Mouse (Mus musculus) kidney, postnatal 10 days (tissue): ENCODE measurements at regions not wholly inside any gene's neighbourhood (a gene's known extent, or its start where the extent isn't known, plus 50 kb on each side); places are given as distances from the start of the nearest gene placed in this dataset.
A peak's percentile ranks its signal among the peaks of the same experiment; 100 is the strongest.

Source experiments
- DNase-seq: peaks from one replicate; pipeline ENCODE4 v3.0.0; 2021; ENCODE audit warnings: mixed read lengths

DNA sequence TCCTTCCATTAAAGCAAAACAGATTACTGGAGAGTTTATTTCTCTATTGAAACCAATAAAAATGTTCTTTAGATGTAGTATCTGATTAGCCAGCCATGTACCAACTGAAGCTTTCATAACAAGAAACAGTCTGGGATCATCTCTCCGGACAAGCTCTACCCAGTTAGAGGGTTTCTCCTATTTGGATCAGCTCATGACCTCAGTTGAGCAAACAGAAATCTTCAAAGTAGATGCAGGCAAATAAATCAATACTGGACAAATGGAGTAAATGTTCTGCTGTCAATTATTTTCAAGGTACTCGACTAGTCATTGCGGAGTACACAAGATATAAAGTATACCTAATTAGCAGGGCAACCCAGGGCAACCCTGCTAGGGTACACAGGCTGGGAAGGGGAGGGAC is 67.4 kb downstream of the Avpr1a start:
- no peak for DNase-seq

DNA sequence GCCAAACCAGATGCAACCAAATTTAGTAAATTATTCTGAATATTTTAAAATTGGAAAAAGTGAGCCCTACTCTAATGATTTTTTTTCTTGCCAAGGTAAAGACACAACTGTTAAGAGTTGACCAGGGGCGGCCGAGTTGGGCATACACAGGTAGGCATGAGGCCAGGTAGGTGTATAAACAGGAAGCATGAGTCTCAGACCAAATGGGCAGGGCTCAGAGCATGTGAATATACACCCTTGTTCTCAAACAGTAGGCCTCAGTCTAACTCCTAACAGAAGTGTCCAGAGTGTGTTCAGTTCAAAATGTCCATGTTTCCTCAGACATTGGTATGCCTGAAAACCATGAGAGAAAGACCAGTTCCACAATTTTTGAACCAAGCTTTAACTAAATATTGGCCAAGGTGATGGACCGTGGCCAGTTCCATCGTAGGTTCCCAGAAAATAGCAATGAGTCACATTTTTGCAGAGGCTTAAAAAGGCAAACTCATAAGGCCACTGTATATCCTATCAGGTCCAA is 71.0 kb downstream of the Avpr1a start:
- no peak for DNase-seq

DNA sequence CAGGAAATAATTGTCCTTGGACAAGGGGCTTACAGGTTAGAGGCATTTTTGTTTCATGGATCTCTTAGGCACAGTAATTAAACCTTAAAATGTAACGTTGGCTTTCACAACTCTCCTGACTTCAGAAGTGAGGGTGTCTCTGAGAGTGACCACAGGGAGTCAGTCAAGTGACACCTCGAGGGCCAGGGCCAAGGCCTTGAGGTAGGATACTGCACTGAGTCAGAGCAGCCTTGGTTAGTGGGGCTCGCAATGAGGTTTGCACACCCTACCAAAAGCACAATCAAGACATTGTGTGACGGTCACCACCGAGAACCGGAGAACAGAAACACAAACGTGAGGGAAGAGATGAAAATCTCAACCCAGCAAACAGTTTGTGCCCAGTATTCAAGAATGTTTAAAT is 71.7 kb downstream of the Avpr1a start:
- no peak for DNase-seq

DNA sequence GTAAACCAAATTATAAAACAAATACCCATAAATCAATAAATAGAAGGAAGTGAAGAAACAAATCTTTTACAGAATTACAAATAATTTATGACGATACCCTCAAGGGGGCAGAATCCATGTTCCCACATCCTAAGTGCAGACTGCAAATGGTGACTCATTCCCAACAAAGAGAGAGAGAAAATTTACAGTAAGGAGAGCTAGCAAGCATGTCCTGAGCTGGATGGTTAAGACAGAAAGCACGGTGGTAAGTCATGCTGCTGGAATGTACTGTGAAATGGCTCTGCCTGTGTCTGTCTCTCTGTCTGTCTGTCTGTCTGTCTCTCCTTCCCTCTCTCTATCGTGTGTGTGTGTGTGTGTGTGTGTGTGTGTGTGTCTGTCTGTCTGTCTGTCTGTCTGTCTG is 74.3 kb downstream of the Avpr1a start:
- no peak for DNase-seq

DNA sequence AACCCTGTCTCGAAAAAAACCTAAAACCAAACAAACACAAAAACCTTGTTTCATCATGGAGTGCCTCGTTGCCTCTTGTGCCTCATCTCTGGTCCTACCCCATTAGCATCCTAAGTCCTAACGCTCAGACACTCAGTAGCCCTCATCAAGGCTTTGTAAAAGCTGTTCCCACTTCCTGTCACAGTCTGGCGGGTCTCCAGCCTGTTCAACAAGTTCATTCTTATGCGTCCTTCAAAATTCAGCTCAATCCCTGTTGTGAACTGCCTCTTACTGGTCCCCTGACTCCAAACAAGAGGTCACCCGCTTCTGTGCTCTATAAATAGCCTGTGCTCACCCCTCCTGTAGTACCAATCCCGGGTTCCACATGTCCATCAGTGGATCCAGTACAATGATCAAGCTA is 77.1 kb downstream of the Avpr1a start:
- DNase-seq = peak; percentile 61

DNA sequence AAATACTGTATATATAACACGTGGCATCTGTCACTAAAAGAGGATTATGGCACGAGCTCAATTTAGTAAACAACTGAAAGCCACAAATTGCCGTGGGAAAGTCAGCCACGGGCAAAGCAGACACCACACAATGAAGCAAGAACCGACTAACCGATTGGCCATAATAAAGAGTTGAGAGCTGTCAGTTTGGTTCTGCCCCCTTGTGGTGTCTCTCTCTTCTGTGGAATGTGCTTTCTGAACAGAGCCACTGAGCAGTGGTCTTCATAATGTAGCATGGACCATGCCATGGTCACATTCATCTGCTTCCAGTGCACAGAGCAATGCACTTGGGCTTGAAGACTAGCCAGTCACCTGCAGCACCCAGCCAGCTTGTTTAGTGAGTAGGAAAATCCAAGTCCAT is 77.5 kb downstream of the Avpr1a start:
- no peak for DNase-seq

DNA sequence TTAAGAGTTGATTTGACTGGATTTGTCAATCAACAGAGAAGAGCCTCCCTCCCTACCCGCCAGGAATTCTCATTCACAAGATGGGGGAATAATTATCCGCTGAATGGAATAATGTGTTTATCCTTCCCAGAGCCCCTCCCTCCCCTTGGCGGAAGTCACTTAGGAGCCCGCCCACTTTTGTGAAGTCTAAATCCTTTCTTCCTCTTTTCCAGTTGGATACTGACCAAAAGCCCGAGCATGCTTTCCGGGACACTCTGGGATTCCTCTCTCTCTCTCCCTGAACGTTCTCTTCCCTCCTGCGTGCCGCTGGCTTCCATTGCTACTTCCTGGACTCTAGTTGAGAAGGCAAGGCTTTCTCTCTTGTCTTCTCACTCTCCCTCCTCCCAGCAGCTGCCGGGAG is 79.9 kb downstream of the Avpr1a start:
- peak; percentile 22 for DNase-seq

DNA sequence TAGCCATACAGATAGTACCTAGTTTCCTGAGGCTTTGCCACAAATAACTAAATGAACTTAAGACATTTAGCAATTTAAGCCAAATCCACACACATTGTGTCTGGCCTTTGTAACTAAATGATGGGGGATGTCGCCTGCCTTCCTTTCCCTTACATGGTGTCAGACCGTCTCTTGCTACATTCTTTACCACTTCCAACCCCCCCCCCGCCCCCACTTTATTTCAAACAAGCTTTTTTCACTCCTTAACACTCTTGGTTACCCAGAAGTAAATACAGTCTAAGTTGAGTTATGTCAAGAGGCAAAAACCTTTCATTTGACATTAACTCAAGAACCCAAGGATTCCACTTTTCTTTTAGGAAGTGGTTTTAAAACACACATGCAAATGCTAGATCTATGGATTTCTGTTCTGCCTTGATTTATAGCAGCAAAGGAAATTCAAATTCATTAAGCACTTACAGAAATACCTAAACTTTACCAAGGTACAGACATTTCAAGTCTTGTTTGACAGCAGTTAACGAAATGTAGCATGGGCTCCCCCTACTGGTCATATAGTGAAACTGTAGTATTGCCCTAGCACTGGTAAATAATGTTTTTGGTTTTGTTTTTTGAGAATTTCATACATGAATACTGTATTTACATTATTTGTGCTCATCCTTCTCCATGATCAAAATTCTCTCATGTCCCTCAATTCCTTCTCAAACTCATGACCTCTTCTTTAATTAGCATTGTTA is 80.8 kb downstream of the Avpr1a start:
- DNase-seq = peak; percentile 57

DNA sequence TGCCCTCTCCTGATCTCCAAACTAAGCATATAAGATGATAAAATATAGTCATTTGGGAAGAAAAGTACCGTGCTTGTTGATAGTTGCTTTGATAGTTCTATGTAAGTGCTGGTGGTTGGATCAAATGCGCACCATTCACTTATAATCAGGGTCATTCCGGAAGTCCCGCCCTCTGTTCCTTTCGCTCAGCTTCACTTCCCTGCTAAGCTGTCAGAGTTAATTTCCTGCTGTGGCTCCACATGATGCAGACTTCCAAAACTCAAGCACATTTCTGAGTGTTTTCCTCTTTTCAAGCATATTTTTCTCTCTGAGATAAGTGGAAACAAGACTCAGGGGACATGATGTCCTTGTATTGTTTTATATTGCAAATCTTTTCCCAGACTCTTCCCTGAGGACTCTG is 86.4 kb downstream of the Avpr1a start:
- DNase-seq = peak; percentile 18

DNA sequence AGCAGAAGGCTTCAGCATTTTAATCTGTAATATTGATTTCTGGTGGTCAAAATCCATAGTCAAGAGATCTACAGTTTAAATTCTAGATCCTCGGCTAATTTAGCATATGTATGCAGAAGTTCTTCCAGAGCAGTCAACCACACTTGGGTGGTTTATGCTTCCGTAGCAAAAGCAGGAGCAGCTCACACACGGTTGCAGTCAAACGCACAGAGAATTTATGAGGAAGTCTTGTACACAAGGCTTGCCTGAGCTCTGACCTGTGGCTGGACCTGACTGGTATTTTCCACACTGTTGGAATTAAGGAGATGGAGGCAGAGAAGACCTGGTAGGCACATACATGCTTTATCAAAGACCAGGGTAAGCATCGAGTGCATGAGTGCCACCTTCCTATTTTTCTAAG is 86.8 kb downstream of the Avpr1a start:
- peak; percentile 14 for DNase-seq

DNA sequence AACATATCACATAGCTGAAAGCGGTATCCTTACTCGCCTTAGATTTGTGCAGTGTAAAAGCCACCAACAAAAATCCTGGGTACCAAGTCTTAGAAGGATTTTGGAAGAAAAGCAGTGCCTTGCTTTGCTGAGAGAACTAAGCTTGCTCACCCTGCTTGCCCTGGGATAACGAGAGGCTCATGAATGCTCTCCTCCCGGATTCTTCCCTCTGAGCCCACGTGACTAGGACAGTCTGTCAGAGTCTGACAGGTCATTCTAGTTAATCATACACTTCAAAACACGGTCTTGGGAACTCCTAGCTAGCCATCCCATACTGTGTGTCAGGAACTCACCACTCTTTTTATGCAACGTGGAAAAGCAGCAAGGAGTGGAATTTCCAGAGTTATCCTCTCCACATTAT is 91.4 kb downstream of the Avpr1a start:
- peak; percentile 30 for DNase-seq

DNA sequence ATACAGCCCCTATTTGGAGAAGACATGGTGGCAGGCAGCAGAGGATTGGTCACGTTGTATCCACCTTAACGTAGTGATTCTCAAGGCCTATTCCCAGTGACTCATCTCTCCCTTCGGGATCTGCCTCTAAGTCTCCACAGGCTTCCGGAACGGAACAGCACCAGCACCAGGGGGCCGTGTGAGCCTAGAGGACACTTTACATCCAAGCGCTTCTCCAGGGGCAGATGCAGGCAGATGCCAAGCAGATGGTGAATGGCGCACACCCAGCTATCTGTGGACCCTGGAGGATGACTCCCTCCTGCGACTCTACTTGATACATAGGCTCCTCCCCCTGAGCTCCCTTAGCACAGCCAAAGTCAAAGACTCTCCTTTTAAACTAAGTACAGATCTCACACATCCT is 94.3 kb downstream of the Avpr1a start:
- no peak for DNase-seq

DNA sequence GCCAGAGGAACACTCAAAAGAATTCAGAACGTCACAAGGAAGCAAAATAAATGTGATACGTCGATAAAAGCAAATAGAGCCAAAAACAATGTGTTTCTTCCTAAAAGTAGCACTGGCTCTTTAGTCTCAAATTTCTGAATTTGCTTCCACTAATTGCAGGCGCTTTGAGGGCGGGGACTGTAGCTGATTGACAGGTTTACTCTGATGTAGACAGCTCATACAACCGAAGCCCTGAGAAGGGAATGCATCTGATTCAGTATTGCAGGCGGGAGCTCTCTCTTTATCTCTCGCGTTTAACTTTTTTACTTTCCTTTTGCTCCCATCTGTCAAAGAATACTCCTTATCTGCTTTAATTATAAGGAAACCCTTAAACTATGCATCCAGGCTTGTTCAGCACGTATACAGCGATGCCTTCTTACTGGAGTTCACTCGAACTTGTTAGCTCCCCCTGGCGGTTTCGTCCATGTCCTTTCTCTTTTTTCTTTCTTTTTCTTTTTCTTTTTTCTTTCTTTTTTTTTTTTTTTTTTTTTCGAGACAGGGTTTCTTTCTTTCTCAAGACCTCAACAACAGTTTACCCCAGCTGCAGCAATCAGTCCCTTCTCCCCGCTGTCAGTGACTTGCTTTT is 95.9 kb downstream of the Avpr1a start:
- DNase-seq = peak; percentile 88

DNA sequence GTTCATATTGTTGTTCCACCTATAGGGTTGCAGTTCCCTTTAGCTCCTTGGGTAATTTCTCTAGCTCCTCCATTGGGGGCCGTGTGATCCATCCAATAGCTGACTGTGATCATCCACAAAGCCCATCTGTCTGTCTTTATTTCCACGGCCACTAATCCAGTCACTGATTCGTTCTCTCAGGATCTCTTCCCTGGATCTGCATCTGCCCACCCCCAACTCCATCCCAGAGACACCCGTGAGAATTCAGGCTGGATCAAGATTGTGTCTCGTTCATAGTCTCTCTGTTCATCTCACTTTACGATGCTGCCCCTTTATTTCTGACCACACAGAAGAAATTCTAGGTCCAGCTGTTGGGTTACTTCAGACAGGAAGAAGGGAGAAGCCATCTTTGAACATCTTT is 96.7 kb downstream of the Avpr1a start:
- DNase-seq = no peak

DNA sequence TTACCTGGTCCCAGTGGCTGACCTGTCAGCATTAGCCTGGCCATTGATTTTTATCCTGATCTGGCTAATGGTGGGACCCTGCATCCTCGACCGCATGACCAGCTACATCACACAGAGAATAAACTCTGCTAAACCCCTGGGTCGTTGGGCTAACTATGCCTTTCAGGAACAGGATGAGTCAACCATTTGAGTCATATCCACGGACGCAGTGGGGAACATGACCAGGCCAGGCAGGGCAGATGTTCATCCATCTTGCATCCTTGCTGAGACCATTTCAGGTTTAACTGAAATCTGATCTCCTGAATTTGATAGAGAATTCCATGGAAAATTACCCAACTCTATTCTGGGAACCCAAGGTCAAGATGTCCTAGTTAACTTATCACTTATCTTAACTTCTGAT is 103.3 kb downstream of the Avpr1a start:
- DNase-seq = no peak

DNA sequence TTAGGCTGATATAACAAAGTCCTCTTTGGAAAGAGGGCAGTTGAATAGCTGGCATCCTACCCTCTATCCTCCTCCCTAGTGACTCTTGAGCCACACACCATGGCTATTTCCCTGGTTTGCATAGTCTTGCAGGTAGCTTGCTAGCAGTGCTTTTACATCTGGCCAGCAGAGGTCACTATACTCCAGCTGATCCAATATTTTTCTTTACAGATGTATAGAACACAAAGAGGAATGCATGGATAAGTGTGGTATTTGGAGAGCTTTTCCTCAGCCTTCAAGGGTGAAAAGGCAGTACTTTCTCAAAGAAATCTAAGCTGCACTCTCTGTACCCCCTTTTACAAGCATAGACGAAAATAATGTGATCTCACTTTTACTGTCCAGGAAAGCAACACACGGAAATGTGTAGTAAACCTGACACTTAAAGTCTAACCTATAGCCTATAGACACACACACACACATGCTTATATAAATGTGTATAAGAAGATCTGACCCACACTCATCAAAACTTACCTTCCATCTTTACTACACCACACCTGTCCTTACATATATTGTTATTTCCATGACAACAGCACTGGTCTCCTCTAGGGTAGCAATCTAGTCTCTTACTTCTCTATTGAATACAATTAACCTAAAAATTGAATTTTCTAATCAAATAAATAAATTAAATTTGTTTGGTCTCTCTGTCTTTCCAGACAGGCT is 105.0 kb downstream of the Avpr1a start:
- DNase-seq = peak; percentile 71

DNA sequence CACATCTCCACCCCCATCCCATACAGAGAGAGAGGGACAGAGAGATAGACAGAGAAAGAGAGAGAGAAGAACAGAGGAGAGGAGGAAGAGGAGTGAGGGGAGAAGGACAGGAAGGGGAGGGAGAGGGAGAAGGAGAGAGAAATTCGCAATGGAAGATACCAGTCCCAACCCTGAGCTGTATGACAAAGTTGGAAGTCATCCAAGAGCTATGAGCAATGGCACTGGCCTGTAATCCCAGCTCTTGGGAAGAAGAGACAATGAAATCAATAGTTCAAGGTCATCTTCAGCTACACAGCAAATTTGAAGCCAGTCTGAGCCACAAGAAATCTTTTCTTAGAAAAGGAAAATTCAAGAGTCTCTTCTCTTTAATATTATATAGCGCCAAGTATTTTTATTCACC is 105.6 kb downstream of the Avpr1a start:
- no peak for DNase-seq

DNA sequence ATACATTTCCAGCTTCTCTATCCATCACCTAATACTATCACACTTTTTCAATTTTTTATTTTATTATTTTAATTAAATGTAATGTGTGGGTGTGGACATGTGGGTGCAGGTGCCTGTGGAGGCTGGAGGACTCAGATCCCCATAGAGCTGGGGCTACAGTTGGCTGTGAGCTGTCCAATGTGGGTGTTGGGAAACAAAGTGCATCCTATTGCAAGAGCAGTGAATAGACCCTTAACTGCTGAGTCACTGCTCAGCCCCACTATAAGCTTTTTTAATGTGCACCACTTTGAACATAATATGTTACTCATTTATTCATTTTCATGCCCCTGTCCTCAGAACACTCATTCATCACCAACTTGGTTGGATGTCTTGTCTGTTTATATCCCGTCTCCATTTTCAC is 110.4 kb downstream of the Avpr1a start:
- no peak for DNase-seq

DNA sequence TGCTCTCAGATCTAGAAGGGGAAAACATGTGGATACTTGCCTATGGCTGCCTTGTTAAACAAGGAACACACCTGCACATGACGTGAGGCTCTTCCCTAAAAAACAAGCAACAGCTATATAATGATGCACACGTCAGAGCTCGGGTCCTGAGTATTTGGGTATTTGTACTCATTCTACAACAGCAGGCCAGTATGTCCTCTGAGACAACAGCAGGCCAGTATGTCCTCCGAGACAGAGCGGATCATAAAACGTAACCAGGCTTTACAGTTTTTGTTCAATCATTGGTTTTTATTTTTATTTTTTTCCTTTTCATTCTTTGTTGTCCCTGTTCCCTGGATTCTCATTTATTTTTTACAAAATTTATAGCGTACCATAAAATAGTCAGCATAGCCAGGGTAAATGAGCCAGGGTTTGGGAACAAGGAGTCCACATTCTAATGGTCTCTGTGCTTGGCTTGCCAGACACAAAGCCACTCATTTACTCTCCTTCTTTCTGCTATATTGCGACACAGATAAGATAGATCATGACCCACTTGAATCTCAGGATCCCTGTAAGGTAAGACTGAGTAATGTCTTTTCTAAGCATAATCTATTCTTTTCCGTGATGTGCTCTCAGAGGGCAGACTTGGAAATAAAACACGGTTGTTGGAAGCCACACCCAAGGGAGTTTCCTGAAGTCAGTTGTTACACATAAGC is 111.8 kb downstream of the Avpr1a start:
- DNase-seq = no peak

DNA sequence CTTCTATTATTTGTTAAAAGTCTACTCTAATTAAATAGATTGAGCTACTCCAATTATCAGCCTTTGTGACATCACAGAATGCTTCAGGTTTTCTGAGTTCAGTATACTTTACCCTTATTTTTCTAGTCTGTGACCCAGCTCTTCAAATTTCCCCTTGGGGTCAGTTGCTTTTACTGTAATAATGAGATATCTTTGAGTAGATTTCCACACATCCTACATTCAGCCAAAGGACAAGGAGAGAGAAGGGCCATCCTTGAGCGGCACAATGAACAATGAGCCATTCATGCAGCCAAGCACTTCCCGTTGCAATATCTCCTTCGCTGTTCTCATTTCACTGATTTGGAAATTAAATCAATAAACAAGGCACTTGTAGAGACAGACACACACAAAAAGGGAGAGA is 113.6 kb downstream of the Avpr1a start:
- DNase-seq = no peak

DNA sequence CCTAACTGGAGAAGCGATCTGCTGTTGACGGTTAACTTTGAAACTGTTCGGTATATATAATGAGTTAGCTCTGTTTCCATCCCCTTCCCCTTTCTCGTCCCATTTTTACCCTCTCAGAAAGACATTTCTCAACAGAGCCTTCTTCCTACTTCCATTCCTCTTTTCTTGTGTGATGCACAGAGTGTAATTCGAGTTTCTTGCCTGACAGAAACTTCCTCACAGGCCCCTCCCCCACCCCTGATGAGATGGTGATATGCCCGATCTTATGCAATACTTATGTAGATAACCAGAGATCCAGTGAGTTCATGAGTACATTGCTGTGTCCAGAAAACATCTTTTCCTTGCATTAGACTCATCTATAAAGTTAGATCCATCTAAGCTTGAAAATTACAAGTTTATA is 114.2 kb downstream of the Avpr1a start:
- no peak for DNase-seq

DNA sequence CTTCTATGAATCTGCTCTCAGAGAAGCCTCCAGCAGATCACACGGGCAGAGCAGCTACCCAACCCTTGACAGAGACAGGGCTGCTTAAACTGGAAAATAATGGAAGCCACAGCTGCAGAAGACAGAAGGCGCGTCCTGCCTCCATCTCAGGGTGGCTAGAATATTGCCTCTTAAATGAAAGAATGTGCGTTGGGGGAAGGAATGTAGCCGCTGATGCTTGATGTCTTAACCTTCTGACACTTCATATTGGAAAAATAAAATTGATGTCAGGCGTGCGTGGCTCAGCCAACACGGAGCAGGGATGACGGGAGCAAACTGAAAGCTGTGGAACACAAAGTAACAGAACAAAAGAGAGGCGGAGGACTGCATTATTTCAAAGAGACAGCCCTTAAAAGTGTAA is 114.6 kb upstream of the Ppm1h start:
- peak; percentile 14 for DNase-seq

DNA sequence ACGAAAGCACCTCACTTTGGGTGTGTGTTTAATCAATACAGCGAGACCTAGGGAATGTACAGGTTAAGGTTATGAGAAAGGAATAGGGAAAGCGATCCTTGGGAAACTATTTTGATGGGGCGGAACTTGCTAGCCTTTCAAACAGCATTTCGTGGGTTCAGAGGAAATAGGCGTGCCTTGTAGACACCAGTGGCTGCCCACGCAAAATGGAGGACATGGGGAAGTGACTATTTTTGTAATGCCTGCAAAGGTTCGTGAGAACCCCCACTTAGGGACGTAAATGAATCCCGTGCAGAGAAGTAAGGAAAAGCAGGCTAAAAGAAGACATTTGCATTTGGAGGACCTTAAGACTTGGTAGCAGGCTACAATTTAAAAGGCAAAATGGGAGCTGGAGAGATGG is 114.1 kb upstream of the Ppm1h start:
- no peak for DNase-seq

DNA sequence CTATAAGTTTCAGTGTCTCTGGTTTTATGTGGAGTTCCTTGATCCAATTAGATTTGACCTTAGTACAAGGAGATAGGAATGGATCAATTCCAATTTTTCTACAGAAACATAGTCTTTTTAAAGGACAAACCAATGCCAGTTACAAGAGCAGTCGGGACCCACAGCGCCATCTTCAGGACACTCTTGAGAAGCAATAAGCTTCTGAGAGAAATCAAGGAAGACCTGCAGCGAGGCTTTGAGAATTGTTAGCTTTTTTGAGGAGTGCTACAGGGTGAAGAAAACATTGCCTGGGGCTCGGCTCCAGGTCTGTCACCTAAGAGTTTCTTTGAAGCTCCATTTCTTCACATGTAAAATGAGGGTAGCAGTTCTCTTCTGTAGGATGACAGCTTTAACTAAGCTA is 112.0 kb upstream of the Ppm1h start:
- no peak for DNase-seq
